Mouse (Mus musculus): ENCODE measurements at regions not wholly inside any gene's neighbourhood (a gene's known extent, or its start where the extent isn't known, plus 50 kb on each side); places are given as distances from the start of the nearest gene placed in this dataset.
"Not testable (repeated sequence)": the region's sequence is repeated elsewhere in the genome, so short reads cannot be mapped to it uniquely, and the experiment has no call there.

DNA sequence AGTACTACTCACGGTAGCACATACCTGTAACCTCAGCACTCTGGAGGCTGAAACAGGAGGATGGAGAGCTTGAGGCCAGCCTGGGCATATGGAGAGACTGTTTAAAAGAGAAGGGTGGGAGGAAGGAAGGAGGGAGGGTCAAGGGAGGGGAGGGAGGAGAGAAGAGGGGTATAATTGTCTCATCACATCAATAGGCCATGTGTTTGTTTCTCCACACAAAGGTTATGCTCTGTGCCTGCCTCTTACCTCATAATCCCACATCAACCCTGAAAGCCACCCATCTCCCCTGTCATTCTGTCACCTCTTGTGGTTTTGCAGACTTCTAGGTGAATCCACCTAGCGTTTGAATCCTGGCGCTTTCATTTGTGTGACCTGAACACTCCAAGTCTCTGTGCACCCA is 210.3 kb downstream of the Trim29 start:
- no peak for DNase-seq (ENCODE audit: low spot score)

GRCm38 (mm10) chr9:43524947-43525565 is 214.4 kb downstream of the Trim29 start:
- no peak for DNase-seq (ENCODE audit: low spot score)

GRCm38 (mm10) chr9:43532187-43532586 is 211.6 kb upstream of the Nectin1 start:
- no peak for DNase-seq (ENCODE audit: low spot score)

GRCm38 (mm10) chr9:43535967-43536366 is 207.8 kb upstream of the Nectin1 start:
- DNase-seq (ENCODE audit: low spot score): no peak

DNA sequence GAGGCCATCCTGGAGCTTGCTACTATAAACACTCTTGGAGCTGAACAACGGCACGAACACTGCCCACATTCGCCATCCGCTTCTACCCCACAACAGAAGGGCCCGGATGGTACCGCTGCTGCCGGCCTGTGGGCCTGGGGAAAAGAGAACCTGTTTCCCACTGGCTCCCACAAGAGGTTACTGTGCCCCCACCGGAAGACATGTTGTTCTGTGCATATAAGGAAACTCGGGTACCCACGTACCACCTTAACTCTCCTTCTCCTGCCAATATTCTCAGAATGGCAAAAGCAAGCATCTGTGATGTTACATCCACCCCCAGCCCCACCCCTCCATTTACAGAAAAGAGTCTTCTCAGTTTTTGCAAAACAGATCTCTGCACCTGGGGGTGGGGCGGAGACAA is 206.7 kb upstream of the Nectin1 start:
- DNase-seq (ENCODE audit: low spot score): no peak

GRCm38 (mm10) chr9:43540131-43540530 is 203.7 kb upstream of the Nectin1 start:
- no peak for DNase-seq (ENCODE audit: low spot score)

DNA sequence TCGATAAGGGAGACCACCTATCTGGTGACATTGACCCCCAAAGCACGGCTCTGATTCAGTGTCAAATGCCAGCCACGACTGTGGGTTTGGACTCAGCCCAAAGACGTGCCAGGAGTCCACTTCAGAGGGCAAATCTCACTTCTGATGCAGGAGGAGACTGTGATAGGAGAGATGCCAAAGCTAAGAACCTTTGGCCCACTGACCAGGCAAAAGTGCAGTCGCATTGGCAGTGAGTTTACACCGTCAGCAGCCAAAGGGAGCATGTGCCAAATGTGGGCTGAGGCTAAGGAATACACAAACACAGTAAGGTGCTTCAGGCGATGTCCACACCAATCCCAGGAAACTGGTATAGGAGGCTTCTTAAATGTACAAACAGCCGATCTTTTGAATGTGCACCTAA is 202.6 kb upstream of the Nectin1 start:
- no peak for DNase-seq (ENCODE audit: low spot score)

DNA sequence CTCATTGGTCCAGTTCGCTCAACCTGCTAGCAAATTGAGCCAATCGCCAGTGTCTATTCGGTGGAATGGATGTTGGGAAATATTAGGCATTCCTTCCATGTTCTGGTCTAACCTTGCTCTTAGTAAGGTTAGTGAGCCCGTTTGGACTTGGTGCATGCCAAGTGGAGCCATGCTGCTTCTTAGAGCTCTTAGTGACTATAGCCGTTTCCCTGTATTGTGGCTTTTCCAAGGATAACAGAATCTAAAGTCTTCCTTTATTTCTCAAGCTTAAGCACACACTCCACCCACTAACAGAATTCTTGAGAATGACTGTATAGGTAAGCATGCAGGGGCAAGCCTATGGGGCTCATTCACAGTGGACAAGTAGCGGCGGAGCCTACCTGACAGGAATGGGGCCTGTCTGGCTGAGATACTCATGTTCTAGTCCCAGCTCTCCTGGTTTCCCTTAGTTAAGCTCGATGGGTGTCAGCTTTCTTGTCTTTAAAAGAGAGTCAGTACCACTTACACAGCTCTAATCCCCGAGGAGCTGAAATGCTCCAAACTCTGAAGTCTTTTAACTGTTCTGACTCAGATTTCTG is 201.6 kb upstream of the Nectin1 start:
- DNase-seq (ENCODE audit: low spot score): no peak

GRCm38 (mm10) chr9:43545081-43545565 is 198.7 kb upstream of the Nectin1 start:
- DNase-seq (ENCODE audit: low spot score): peak; percentile 47

DNA sequence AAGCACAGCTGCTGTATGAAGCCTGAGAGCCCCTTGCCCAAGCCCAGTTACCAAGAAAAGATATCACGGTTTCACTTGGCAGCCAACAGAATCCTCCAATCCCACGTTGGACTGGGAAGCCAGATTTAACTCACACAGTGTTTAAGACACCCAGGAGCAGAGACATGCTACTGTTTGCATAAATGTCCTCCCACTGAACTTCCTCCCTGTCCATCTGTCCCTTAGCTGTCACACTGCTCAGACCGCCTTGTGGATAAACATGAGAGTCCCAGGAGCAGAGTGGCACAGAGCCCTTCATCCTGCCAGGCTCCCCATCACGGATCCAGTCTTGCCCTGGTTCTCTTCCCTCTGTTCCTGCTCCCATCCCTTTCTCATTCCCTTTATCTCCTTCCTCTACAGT is 194.9 kb upstream of the Nectin1 start:
- no peak for DNase-seq (ENCODE audit: low spot score)

GRCm38 (mm10) chr9:43549293-43549692 is 194.5 kb upstream of the Nectin1 start:
- no peak for DNase-seq (ENCODE audit: low spot score)

DNA sequence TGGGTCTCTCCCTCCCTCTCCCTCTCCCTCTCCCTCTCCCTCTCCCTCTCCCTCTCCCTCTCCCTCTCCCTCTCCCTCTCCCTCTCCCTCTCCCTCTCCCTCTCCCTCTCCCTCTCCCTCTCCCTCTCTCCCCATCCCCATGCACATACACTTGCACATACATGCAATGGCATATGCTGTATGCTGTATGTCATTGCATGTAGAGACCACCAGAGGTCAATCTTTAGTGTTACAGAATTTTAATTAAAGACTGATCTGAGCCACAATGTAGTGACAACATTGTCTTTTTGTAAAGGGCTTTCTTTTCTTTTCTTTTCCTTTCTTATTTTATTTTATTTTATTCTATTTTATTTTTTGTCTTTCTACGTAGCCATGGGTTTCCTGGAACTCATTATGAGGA is 191.0 kb upstream of the Nectin1 start:
- DNase-seq (ENCODE audit: low spot score): not testable (repeated sequence)

DNA sequence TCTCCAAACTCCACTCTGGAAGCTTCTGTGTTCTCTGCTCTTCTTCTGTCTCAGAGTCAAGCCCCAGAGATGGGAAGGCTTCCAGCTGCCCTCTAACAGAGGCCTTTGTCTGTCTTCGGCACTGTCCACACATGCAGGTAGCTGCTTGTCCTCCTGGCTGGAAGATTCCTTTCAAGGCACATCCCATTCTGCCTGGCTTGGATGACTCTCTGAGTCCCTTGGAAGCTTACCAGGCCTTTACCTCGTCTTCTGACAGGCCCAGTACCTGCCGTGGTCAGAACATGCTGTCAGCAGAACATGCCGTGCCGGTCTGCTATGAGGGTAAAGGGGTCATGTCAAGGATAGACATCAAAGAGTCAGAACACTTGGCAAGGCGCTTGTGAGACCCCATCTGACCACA is 181.8 kb upstream of the Nectin1 start:
- DNase-seq (ENCODE audit: low spot score): no peak

DNA sequence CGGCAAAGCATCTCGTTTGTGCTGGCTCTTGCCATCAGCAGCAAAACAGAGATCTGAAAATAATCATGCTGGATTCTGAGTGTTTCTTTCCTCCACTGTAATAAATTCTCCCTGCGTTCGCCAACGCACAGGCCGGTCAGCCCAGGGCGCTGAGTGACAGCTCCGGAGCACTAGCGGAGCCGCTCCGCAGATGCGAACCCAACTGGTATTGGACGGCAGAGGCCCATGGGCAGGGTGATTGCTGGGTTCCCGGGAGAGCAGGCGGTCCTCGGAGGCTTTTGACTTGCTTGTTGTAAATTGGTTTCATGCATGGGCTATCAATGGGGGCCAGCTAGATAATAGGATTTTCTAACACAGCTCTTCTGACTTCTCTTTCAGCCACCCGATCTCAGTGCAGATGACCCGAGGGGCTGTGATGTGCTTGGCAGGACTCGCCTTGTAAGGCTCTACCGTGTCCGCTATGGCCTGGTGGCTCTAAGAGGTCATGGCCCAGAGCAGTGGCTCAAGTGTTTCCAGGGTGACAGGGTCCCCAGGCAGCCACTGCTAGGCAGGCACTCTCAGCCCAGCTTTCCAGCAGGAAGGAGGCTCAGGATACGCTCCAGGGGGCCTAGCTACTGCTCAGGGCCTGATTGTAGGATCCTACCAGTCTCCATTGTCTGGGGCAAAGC is 179.4 kb upstream of the Nectin1 start:
- DNase-seq (ENCODE audit: low spot score): peak; percentile 34

DNA sequence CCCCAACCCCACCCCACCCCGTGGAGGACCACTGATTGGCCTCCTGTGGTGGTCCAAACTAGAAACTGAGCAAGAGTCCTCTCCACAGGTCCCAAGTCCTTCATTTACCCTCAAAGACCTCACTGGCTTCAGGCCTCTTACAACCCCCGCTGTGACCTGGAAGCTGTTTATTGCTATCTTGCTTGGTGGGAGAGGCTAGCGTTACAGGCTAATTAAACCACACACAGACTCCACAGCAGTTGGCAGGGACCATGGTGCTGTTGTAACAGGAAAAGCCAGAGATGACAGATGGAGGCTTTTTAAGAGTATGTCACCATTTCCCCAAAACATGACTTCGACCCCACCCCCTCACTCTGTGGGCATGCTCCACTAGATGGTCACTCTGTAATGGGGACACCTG is 174.9 kb upstream of the Nectin1 start:
- no peak for DNase-seq (ENCODE audit: low spot score)

DNA sequence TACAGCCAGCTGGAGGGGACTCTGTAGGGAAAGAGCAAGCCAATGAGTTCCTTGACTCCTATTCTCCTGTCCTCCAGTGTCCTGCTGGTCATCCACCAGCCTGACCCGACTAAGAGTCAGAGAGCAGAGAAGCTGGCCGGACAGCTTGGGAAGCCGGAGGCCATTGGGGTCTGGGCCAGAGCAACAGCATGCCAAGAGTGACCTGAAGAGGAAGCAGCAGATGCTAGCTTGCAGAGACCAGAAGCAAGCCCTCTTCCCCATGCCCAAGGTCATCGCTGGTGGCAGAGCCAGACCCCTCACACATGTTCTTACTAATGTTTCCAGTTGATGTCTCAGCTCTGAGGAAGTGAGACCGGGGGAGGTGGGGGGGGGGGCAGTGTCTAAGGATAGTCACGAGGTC is 172.7 kb upstream of the Nectin1 start:
- no peak for DNase-seq (ENCODE audit: low spot score)

DNA sequence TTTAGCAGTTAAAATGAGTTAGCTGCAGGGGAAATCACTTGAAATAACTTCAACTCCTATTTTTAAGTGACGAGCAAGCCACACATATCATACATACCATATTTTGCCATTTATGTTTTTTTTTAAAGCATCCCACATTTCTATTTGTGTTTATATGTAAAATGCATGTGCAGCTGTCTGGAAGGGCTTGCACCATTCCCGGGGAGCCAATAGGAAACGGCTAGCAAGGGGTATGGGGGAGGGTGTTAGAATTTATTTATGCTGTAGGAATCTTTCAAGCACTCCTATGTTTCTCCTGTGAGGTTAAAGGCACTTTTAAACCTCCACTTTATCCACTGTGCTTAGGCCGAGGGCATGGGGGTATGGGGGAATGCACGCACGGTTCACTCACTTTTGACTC is 168.1 kb upstream of the Nectin1 start:
- no peak for DNase-seq (ENCODE audit: low spot score)

- no peak for DNase-seq (ENCODE audit: low spot score)
Observed at GRCm38 (mm10) chr9:43580653-43581052, 163.1 kb upstream of the Nectin1 start.

- DNase-seq (ENCODE audit: low spot score): no peak
Observed at GRCm38 (mm10) chr9:43585616-43586015, 158.2 kb upstream of the Nectin1 start.

GRCm38 (mm10) chr9:43593236-43593635 is 150.5 kb upstream of the Nectin1 start:
- no peak for DNase-seq (ENCODE audit: low spot score)

GRCm38 (mm10) chr9:43594814-43595213 is 149.0 kb upstream of the Nectin1 start:
- no peak for DNase-seq (ENCODE audit: low spot score)

DNA sequence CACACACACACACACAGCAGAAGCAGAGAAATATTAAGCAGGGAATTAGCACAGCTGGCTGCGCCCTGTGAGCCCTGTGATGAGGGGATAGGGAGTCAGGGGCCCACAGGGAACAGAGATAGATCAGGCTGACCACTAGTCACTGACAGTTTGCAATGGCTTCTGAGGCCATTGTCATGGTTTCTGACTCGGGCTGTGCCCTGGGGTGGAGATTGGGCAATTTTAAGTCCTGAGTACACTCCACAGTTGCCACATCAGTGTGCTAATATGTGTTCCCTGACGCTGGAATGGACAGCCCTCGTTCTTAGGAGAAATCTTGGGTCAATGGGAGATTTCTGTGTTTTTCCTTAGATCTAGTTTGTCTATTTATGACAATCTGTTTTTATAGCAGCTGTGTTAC is 148.3 kb upstream of the Nectin1 start:
- no peak for DNase-seq (ENCODE audit: low spot score)

DNA sequence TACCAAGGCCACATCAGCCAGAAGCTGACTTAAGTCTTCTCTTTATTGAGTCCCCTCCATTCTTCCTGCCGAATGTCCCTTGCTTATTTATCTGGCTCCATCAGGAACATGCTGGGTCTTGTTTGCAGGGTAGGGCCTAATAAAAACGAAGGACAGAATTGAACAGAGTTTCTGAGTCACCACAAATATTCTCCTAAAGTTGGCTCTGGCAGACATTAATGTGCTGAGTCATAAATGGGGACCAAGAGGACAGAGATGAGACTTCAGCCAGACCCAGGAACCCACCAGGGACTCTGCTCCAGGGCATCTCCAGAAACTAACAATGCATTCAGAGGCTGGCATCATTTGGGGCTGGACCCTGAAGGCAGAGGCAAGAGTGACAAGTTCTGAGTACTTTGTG is 143.4 kb upstream of the Nectin1 start:
- no peak for DNase-seq (ENCODE audit: low spot score)

DNA sequence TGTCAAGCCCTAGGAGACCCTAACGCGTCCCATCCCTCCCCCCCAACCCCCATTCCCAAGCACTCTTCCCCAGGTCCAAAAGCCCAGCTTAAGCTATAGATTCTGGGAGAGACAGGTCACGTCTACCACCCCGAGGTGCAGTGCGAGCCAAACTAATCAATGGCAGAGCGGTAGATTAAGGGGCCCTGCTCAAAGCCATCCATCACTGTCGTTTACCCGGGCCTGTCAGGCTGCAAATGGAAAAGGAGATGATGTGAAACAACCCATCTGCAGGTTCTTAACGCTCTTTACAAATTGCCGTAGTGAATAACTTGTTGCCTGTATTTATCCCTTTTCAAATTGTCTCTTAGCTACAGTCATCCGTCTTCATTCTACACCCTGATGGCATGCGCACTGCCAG is 126.2 kb upstream of the Nectin1 start:
- peak; percentile 42 for DNase-seq (ENCODE audit: low spot score)

All from embryo, embryonic 10 days (tissue).